ENCODE assay signal across 9 mouse cellular contexts in the genomic region with DNA sequence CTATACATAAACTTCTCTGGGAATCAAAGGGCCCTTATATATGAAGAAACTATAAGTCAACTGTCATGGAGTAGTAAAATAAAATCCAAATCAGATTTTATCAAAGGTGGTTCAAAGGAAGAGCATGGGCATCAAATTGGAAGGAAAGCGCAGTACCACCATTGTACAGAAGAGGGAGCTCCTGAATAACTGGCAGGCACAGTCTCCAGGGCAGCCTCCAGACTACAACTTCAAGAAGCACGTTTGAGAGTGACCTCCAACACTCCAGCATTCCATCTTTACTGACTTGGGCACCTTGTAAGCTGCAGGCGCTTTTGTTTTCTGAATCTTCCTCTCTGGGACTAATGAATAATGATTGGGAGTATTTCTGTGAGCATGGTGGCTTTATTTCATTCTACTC. TPM values are rescaled to one million over a fixed set of nuclear protein-coding genes. Genes with fewer than 3 reads are reported as not detected.
DNase-seq lines count a peak whose midpoint lies in the region; ATAC-seq and TF ChIP-seq lines count a peak whose summit lies in the region.
"Had no signal": no experiment of that assay in that cellular context is flagged by ENCODE, and none has a peak within 500 bp of the region (broad histone marks: within the 10 kb centered on the region; RNA-seq: fewer than 3 reads in every experiment).

No protein-coding gene starts in this region.

- intact Hi-C loops in heart, postnatal 10 days (cut with DNase I), result loop anchor here (1.0 to 5.0 kb wide), 2 partner anchors 435 to 481 kb away; no protein-coding TSS in a partner anchor

- no peaks in the 10 kb centered on the region for H3K27me3 ChIP-seq in kidney, embryonic 14.5 days (ENCODE audit: control insufficient read depth, insufficient read depth, low read length)
- no peaks in the 10 kb centered on the region for H3K27me3 ChIP-seq in embryonic facial prominence, embryonic 11.5 days (ENCODE audit: control insufficient read depth, insufficient read depth, low read length)
- H3K27me3 ChIP-seq in midbrain, embryonic 14.5 days (ENCODE audit: control insufficient read depth, insufficient read depth, low read length), result no peaks in the 10 kb centered on the region
- no peaks in the 10 kb centered on the region for H3K27me3 ChIP-seq in testis, adult 2 months (ENCODE audit: control insufficient read depth, insufficient read depth, low read length)
- H3K27me3 ChIP-seq: neural tube, embryonic 13.5 days had no signal

- peak; percentile 17 for DNase-seq in kidney, adult 11 months
- peak; percentile 82 for DNase-seq in embryonic facial prominence, embryonic 11.5 days (ENCODE audit: low spot score)
- DNase-seq in heart, postnatal 10 days, result peak; percentile 79 to 88
- DNase-seq in layer of hippocampus, postnatal 36 days, result peak; percentile 37 to 74
- peak; percentile 91 for DNase-seq in midbrain, embryonic 14.5 days

- no peak overlapping the region for H3K27ac ChIP-seq in kidney, embryonic 14.5 days (ENCODE audit: low read depth, low read length)
- H3K27ac ChIP-seq in bone marrow, adult 2 months (ENCODE audit: control insufficient read depth, insufficient read depth, low read depth, low read length, poor library complexity), result no peak overlapping the region
- no peak overlapping the region for H3K27ac ChIP-seq in embryonic facial prominence, embryonic 11.5 days (replicated peaks; ENCODE audit: low read depth, low read length)
- no peak overlapping the region for H3K27ac ChIP-seq in midbrain, embryonic 14.5 days (replicated peaks; ENCODE audit: low read depth, low read length)
- H3K27ac ChIP-seq in testis, adult 2 months (ENCODE audit: control insufficient read depth, insufficient read depth, low read depth, low read length), result no peak overlapping the region
- H3K27ac ChIP-seq: neural tube, embryonic 13.5 days had no signal

- 5% methylated on average over 3 of the region's 3 CpGs for WGBS in kidney, embryonic 14.5 days
- WGBS in bone marrow, adult 2 months, result 4% methylated on average over 3 of the region's 3 CpGs
- WGBS in embryonic facial prominence, embryonic 11.5 days, result 4% methylated on average over 3 of the region's 3 CpGs
- 2% methylated on average over 3 of the region's 3 CpGs for WGBS in midbrain, embryonic 14.5 days

- no peaks in the 10 kb centered on the region for H3K36me3 ChIP-seq in kidney, embryonic 14.5 days (ENCODE audit: control insufficient read depth, insufficient read depth, low read length)
- H3K36me3 ChIP-seq in embryonic facial prominence, embryonic 11.5 days (replicated peaks; ENCODE audit: control insufficient read depth, insufficient read depth, low read depth, low read length), result no peaks in the 10 kb centered on the region
- H3K36me3 ChIP-seq in midbrain, embryonic 14.5 days (ENCODE audit: control insufficient read depth, insufficient read depth, low read length), result no peaks in the 10 kb centered on the region
- H3K36me3 ChIP-seq in testis, adult 2 months (ENCODE audit: control insufficient read depth, insufficient read depth, low read length), result no peaks in the 10 kb centered on the region
- H3K36me3 ChIP-seq: neural tube, embryonic 13.5 days had no signal

- TF ChIP-seq POLR2A in bone marrow, adult 2 months (IDR thresholded peaks at IDR 0.05; ENCODE audit: borderline replicate concordance, control insufficient read depth, low read depth, low read length), result no peak
- TF ChIP-seq POLR2A in testis, adult 2 months (IDR thresholded peaks at IDR 0.05; ENCODE audit: control insufficient read depth, low read depth, low read length), result no peak

- H3K4me3 ChIP-seq in kidney, embryonic 14.5 days (ENCODE audit: low read length), result no peak overlapping the region
- no peak overlapping the region for H3K4me3 ChIP-seq in bone marrow, adult 2 months (replicated peaks; ENCODE audit: control insufficient read depth, low read depth, low read length)
- no peak overlapping the region for H3K4me3 ChIP-seq in embryonic facial prominence, embryonic 11.5 days (ENCODE audit: low read depth, low read length)
- no peak overlapping the region for H3K4me3 ChIP-seq in midbrain, embryonic 14.5 days (replicated peaks; ENCODE audit: low read depth, low read length)
- H3K4me3 ChIP-seq in testis, adult 2 months (ENCODE audit: control insufficient read depth, low read depth, low read length), result no peak overlapping the region
- H3K4me3 ChIP-seq: neural tube, embryonic 13.5 days had no signal

- H3K9me3 ChIP-seq in kidney, embryonic 14.5 days (ENCODE audit: control insufficient read depth, low read length), result no peaks in the 10 kb centered on the region
- no peaks in the 10 kb centered on the region for H3K9me3 ChIP-seq in embryonic facial prominence, embryonic 11.5 days (replicated peaks; ENCODE audit: control insufficient read depth, low read length)
- H3K9me3 ChIP-seq in midbrain, embryonic 14.5 days (ENCODE audit: control insufficient read depth, low read length), result no peaks in the 10 kb centered on the region
- H3K9me3 ChIP-seq: neural tube, embryonic 13.5 days had no signal

- ATAC-seq in kidney, embryonic 14.5 days (ENCODE audit: low FRiP score, low TSS enrichment), result no peak
- no peak for ATAC-seq in embryonic facial prominence, embryonic 11.5 days (replicated peaks; ENCODE audit: insufficient number of reproducible peaks, low FRiP score, low TSS enrichment, low read depth)
- ATAC-seq in midbrain, embryonic 14.5 days (ENCODE audit: low FRiP score, low TSS enrichment), result no peak

- no peak overlapping the region for H3K9ac ChIP-seq in kidney, embryonic 14.5 days (ENCODE audit: low read depth, low read length)
- H3K9ac ChIP-seq in embryonic facial prominence, embryonic 11.5 days (replicated peaks; ENCODE audit: low read length), result no peak overlapping the region
- no peak overlapping the region for H3K9ac ChIP-seq in midbrain, embryonic 14.5 days (replicated peaks; ENCODE audit: low read length)
- H3K9ac ChIP-seq: neural tube, embryonic 13.5 days had no signal

- peak; percentile 33; the same call in 1 of the 2 replicates for TF ChIP-seq CTCF in bone marrow, adult 2 months (IDR thresholded peaks at IDR 0.05; ENCODE audit: control insufficient read depth, insufficient read depth, low read length)
- peak; percentile 64; the same call in 1 of the 2 replicates for TF ChIP-seq CTCF in testis, adult 2 months (IDR thresholded peaks at IDR 0.05; ENCODE audit: control insufficient read depth, insufficient read depth, insufficient replicate concordance, low read depth, low read length)

- H3K4me1 ChIP-seq in kidney, embryonic 14.5 days (ENCODE audit: control insufficient read depth, insufficient read depth, low read length), result no peaks in the 10 kb centered on the region
- no peaks in the 10 kb centered on the region for H3K4me1 ChIP-seq in bone marrow, adult 2 months (ENCODE audit: control insufficient read depth, insufficient read depth, low read length)
- no peaks in the 10 kb centered on the region for H3K4me1 ChIP-seq in embryonic facial prominence, embryonic 11.5 days (ENCODE audit: control insufficient read depth, insufficient read depth, low read length)
- H3K4me1 ChIP-seq in midbrain, embryonic 14.5 days (ENCODE audit: control insufficient read depth, insufficient read depth, low read length), result no peaks in the 10 kb centered on the region
- H3K4me1 ChIP-seq in testis, adult 2 months (ENCODE audit: control insufficient read depth, insufficient read depth, low read length), result no peaks in the 10 kb centered on the region
- H3K4me1 ChIP-seq: neural tube, embryonic 13.5 days had no signal

- H3K4me2 ChIP-seq in kidney, embryonic 14.5 days (replicated peaks; ENCODE audit: low read depth, low read length), result no peak overlapping the region
- H3K4me2 ChIP-seq in embryonic facial prominence, embryonic 11.5 days (ENCODE audit: low read depth, low read length), result no peak overlapping the region
- no peak overlapping the region for H3K4me2 ChIP-seq in midbrain, embryonic 14.5 days (ENCODE audit: low read length)
- H3K4me2 ChIP-seq: neural tube, embryonic 13.5 days had no signal

RNA-seq across cellular contexts. Expression of a gene that starts 34.5 kb away (rescaled TPM):
- polyA plus RNA-seq in kidney, embryonic 14.5 days (2014; fragmentation: Nextera tagmentation; extraction: Ambion mirVana), result 7.2 TPM in 2 replicates
- polyA plus RNA-seq in bone marrow, adult 2 months (2011; ENCODE audit: insufficient read depth, insufficient read length, low replicate concordance, missing spikeins), result 0.45 TPM in 1 of 2 replicates, not detected in the other
- polyA plus RNA-seq in embryonic facial prominence, embryonic 11.5 days (2014; fragmentation: Nextera tagmentation; extraction: Ambion mirVana), result 3.3 and 4.2 TPM in 2 replicates
- total RNA-seq in heart, postnatal 10 days (2021), result 10 to 100 TPM; 18.3 to 21.0 TPM
- total RNA-seq in layer of hippocampus, postnatal 36 days (2021), result 100 to 1,000 TPM; 111 to 114 TPM
- 13.0 and 14.9 TPM in 2 replicates for polyA plus RNA-seq in midbrain, embryonic 14.5 days (2014; fragmentation: Nextera tagmentation; extraction: Ambion mirVana)
- 8.6 and 9.8 TPM in 2 replicates for polyA plus RNA-seq in testis, adult 2 months (2012; rRNA removed)

RNA-seq across cellular contexts. Expression of a gene that starts 37.6 kb away (rescaled TPM):
- polyA plus RNA-seq in kidney, embryonic 14.5 days (2014; fragmentation: Nextera tagmentation; extraction: Ambion mirVana), result not detected in 2 replicates
- polyA plus RNA-seq in bone marrow, adult 2 months (2011; ENCODE audit: insufficient read depth, insufficient read length, low replicate concordance, missing spikeins), result not detected in 2 replicates
- not detected in 2 replicates for polyA plus RNA-seq in embryonic facial prominence, embryonic 11.5 days (2014; fragmentation: Nextera tagmentation; extraction: Ambion mirVana)
- under 1 TPM; 0.32 to 0.41 TPM for total RNA-seq in heart, postnatal 10 days (2021)
- total RNA-seq in layer of hippocampus, postnatal 36 days (2021), result 1 to 10 TPM; 2.6 to 3.5 TPM
- polyA plus RNA-seq in midbrain, embryonic 14.5 days (2014; fragmentation: Nextera tagmentation; extraction: Ambion mirVana), result 0.26 and 0.40 TPM in 2 replicates
- polyA plus RNA-seq in testis, adult 2 months (2012; rRNA removed), result 3.8 and 6.4 TPM in 2 replicates
- polyA plus RNA-seq: neural tube, embryonic 13.5 days had no signal

Comparison
In these comparisons a context has a peak if more than half of its experiments do, and no peak if none do; other contexts are left out.
1. DNase-seq: peak in every context shown above with its lines; median percentile 91 in midbrain, embryonic 14.5 days; 84 in heart, postnatal 10 days; 82 in embryonic facial prominence, embryonic 11.5 days; 56 in layer of hippocampus, postnatal 36 days; 17 in kidney, adult 11 months.